8 mouse cellular contexts compared by ENCODE assay signal in the genomic region with DNA sequence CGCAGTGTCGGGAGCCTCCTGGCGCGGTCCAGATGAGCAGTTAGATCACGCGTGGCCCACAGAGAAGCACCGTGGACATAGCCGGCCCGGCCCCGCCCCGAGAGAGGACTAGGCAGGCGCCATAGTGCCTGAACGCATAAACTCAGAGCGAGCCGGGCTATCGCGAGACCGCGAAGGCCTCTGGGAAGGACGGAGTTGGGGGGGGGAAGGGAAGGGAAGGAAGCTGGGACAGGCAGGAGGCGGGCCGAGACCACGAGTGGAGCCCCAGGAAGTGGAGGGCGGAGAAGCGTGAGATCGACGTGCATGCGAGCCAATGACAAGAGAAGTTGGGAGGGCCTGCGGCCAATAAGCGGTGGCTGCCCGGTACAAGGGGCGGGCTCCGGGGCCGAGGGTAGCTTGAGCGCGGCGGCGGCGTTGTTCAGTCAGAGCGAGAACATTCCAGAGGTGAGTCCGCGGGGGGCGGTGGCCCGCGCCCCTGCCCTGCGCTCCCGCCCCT. TPM values are rescaled to one million over a fixed set of nuclear protein-coding genes. Genes with fewer than 3 reads are reported as not detected.
DNase-seq lines count a peak whose midpoint lies in the region; ATAC-seq and TF ChIP-seq lines count a peak whose summit lies in the region.

Gene Eif5 (plus strand): TSS at position 221 of the 496 bp plus-strand sequence.

- DNase-seq in 416B (ENCODE audit: low read depth), result peak; percentile 99
- DNase-seq in heart, adult 8-10 months (ENCODE audit: low spot score), result peak; percentile 99
- peak; percentile 99 for DNase-seq in kidney, adult 9 months
- DNase-seq in limb, embryonic 14.5 days (ENCODE audit: low spot score), result peak; percentile 98
- peak; percentile 99 for DNase-seq in midbrain, postnatal 0 days (ENCODE audit: low spot score)
- peak; percentile 98 to 99 for DNase-seq in spleen, postnatal 14 days (ENCODE audit: low spot score in 2 of 2)

- no peaks in the 10 kb centered on the region for H3K9me3 ChIP-seq in embryonic facial prominence, embryonic 15.5 days (replicated peaks)
- no peaks in the 10 kb centered on the region for H3K9me3 ChIP-seq in limb, embryonic 14.5 days (ENCODE audit: control insufficient read depth, low read length)
- H3K9me3 ChIP-seq in midbrain, postnatal 0 days (ENCODE audit: low read length), result no peaks in the 10 kb centered on the region

- H3K36me3 ChIP-seq in embryonic facial prominence, embryonic 15.5 days, result peaks cover 35% of the 10 kb centered on the region
- peaks cover 37% of the 10 kb centered on the region for H3K36me3 ChIP-seq in limb, embryonic 14.5 days (ENCODE audit: control insufficient read depth, insufficient read depth, low read length)
- peaks cover 18% of the 10 kb centered on the region; the same call in 1 of the 2 replicates for H3K36me3 ChIP-seq in midbrain, postnatal 0 days (ENCODE audit: insufficient read depth, low read length)

- peak within 1 kb of the TSS; percentile 98 for H3K27ac ChIP-seq in bone marrow, adult 2 months (ENCODE audit: control insufficient read depth, insufficient read depth, low read depth, low read length, poor library complexity)
- peak within 1 kb of the TSS; percentile 96 for H3K27ac ChIP-seq in embryonic facial prominence, embryonic 15.5 days (replicated peaks)
- H3K27ac ChIP-seq in limb, embryonic 14.5 days (replicated peaks; ENCODE audit: low read depth, low read length), result peak within 1 kb of the TSS; percentile 97
- peak within 1 kb of the TSS; percentile 99 for H3K27ac ChIP-seq in midbrain, postnatal 0 days (ENCODE audit: low read depth, low read length)

- H3K4me3 ChIP-seq in bone marrow, adult 2 months (replicated peaks; ENCODE audit: control insufficient read depth, low read depth, low read length), result peak within 1 kb of the TSS; percentile 93
- H3K4me3 ChIP-seq in embryonic facial prominence, embryonic 15.5 days (replicated peaks), result peak within 1 kb of the TSS; percentile 94
- peak within 1 kb of the TSS; percentile 99 for H3K4me3 ChIP-seq in limb, embryonic 14.5 days (replicated peaks; ENCODE audit: low read length)
- H3K4me3 ChIP-seq in midbrain, postnatal 0 days (ENCODE audit: low read depth, low read length), result peak within 1 kb of the TSS; percentile 81

- no peaks in the 10 kb centered on the region for H3K27me3 ChIP-seq in embryonic facial prominence, embryonic 15.5 days
- H3K27me3 ChIP-seq in limb, embryonic 14.5 days (ENCODE audit: control insufficient read depth, insufficient read depth, low read length), result no peaks in the 10 kb centered on the region
- no peaks in the 10 kb centered on the region for H3K27me3 ChIP-seq in midbrain, postnatal 0 days (ENCODE audit: insufficient read depth, low read length)

- peaks cover 6% of the 10 kb centered on the region; the same call in 1 of the 2 replicates for H3K4me1 ChIP-seq in bone marrow, adult 2 months (ENCODE audit: control insufficient read depth, insufficient read depth, low read length)
- H3K4me1 ChIP-seq in embryonic facial prominence, embryonic 15.5 days, result peaks cover 25% of the 10 kb centered on the region
- H3K4me1 ChIP-seq in limb, embryonic 14.5 days (ENCODE audit: control insufficient read depth, insufficient read depth, low read length), result peaks cover 23% of the 10 kb centered on the region
- peaks cover 6% of the 10 kb centered on the region; the same call in 1 of the 2 replicates for H3K4me1 ChIP-seq in midbrain, postnatal 0 days (ENCODE audit: insufficient read depth, low read length)

- TF ChIP-seq POLR2A in bone marrow, adult 2 months (IDR thresholded peaks at IDR 0.05; ENCODE audit: borderline replicate concordance, control insufficient read depth, low read depth, low read length), result peak; percentile 85
- TF ChIP-seq POLR2A in limb, embryonic 14.5 days (IDR thresholded peaks at IDR 0.05; ENCODE audit: borderline replicate concordance, extremely low read depth, insufficient read depth, insufficient read length), result peak; percentile 94; the same call in 1 of the 2 replicates

- no peak for TF ChIP-seq CTCF in bone marrow, adult 2 months (IDR thresholded peaks at IDR 0.05; ENCODE audit: control insufficient read depth, insufficient read depth, low read length)
- TF ChIP-seq CTCF in midbrain, postnatal 0 days (IDR thresholded peaks at IDR 0.05), result 0 out of 2 replicates have a peak, but pooled peaks have one; percentile 1

- peak within 1 kb of the TSS; percentile 97 for H3K9ac ChIP-seq in embryonic facial prominence, embryonic 15.5 days
- peak within 1 kb of the TSS; percentile 98 for H3K9ac ChIP-seq in limb, embryonic 14.5 days (ENCODE audit: low read depth, low read length, severe bottlenecking)
- H3K9ac ChIP-seq in midbrain, postnatal 0 days (replicated peaks; ENCODE audit: low read length, poor library complexity, severe bottlenecking), result peak within 1 kb of the TSS; percentile 97

- peak; percentile 100 for ATAC-seq in embryonic facial prominence, embryonic 15.5 days (ENCODE audit: insufficient number of reproducible peaks, low FRiP score, low TSS enrichment, low read depth)
- ATAC-seq in limb, embryonic 14.5 days (ENCODE audit: low FRiP score, low read depth), result peak; percentile 99
- peak; percentile 98 for ATAC-seq in midbrain, postnatal 0 days (ENCODE audit: low FRiP score)

- H3K4me2 ChIP-seq in embryonic facial prominence, embryonic 15.5 days (replicated peaks), result peak within 1 kb of the TSS; percentile 74
- H3K4me2 ChIP-seq in limb, embryonic 14.5 days (replicated peaks; ENCODE audit: low read depth, low read length, severe bottlenecking), result peak within 1 kb of the TSS; percentile 71
- peak within 1 kb of the TSS; percentile 73 for H3K4me2 ChIP-seq in midbrain, postnatal 0 days (ENCODE audit: low read depth, low read length, poor library complexity, severe bottlenecking)

- under 1% methylated on average over 47 of the region's 47 CpGs for WGBS in bone marrow, adult 2 months
- WGBS in embryonic facial prominence, embryonic 15.5 days, result under 1% methylated on average over 37 of the region's 47 CpGs
- WGBS in limb, embryonic 14.5 days, result 1% methylated on average over 40 of the region's 47 CpGs
- under 1% methylated on average over 26 of the region's 47 CpGs for WGBS in midbrain, postnatal 0 days

RNA-seq across cellular contexts. Expression of gene Eif5, which starts in this region (rescaled TPM):
- 247 and 257 TPM in 2 replicates for polyA plus RNA-seq in bone marrow, adult 2 months (2011; ENCODE audit: insufficient read depth, insufficient read length, low replicate concordance, missing spikeins)
- polyA plus RNA-seq in embryonic facial prominence, embryonic 15.5 days (2015; fragmentation: Nextera tagmentation; extraction: Ambion mirVana), result 488 and 504 TPM in 2 replicates
- 100 to 1,000 TPM; 155 to 196 (median 171) TPM for total RNA-seq in heart, adult 8-10 months (2022)
- 118 and 129 TPM in 2 replicates for polyA plus RNA-seq in limb, embryonic 14.5 days (2012; rRNA removed)
- polyA plus RNA-seq in limb, embryonic 14.5 days (2014; fragmentation: Nextera tagmentation; extraction: Ambion mirVana), result 472 and 474 TPM in 2 replicates
- 283 and 376 TPM in 2 replicates for total RNA-seq in midbrain, postnatal 0 days (2014; rRNA removed)
- 552 and 640 TPM in 2 replicates for polyA plus RNA-seq in midbrain, postnatal 0 days (2015; fragmentation: Nextera tagmentation; extraction: Ambion mirVana)

Comparison
In these comparisons a context has a peak if more than half of its experiments do, and no peak if none do; other contexts are left out.
1. Peak in every context shown above with its lines: DNase-seq, ATAC-seq, H3K4me3 ChIP-seq and H3K27ac ChIP-seq.